Mouse (Mus musculus) olfactory bulb, adult 2 months (tissue): ENCODE results near the gene Gpatch8. TPM values are rescaled to one million over a fixed set of nuclear protein-coding genes. Genes with fewer than 3 reads are reported as not detected.

Source experiments
- H3K27ac ChIP-seq: fragments of 200-500 bp; 2 replicates; pipeline ENCODE4 v1.5.1; 2012; ENCODE audit warnings: low read depth, low read length; ENCODE audit not compliant: insufficient read depth
- H3K4me1 ChIP-seq: fragments of 200-500 bp; 2 replicates; pipeline ENCODE4 v1.6.1; 2012; ENCODE audit warnings: low read length; ENCODE audit not compliant: control insufficient read depth, insufficient read depth
- H3K4me3 ChIP-seq: fragments of 200-500 bp; 2 replicates; pipeline ENCODE4 v1.5.1; 2012; ENCODE audit warnings: mild to moderate bottlenecking, low read depth, low read length, moderate library complexity; ENCODE audit not compliant: insufficient read depth
- CTCF ChIP-seq: fragments of 200-500 bp; IDR thresholded peaks from 2 replicates; pipeline ENCODE4 v1.5.1; 2012; ENCODE audit warnings: low read depth, mild to moderate bottlenecking, low read length, moderate library complexity; ENCODE audit not compliant: insufficient read depth
- POLR2A ChIP-seq: fragments of 200-500 bp; IDR thresholded peaks from 2 replicates; pipeline ENCODE4 v1.6.1; 2012; ENCODE audit warnings: mild to moderate bottlenecking, low read depth, low read length, moderate library complexity; ENCODE audit not compliant: insufficient read depth
- WGBS: fragments of 180-500 bp; shearing (Covaris S2); methylation state at CpG from one replicate; pipeline ENCODE4 v1.1.7; 2018; 5-methylcytosine and 5-hydroxymethylcytosine counted together
- polyA plus RNA-seq: library from polyadenylated mRNA; stranded (reverse); fragments of >200 nt; gene quantifications from 2 replicates; pipeline ENCODE4 v1.2.4, GENCODE M21; 2012; ENCODE audit warnings: low replicate concordance; ENCODE audit not compliant: missing spikeins, insufficient read depth, insufficient read length

The Gpatch8 gene
- polyA plus RNA-seq, 1 experiment = 138 TPM

GRCm38 (mm10) chr11:102586445-102587130, 30.4 kb upstream of the Gpatch8 start:
- Histone ChIP-seq H3K4me3 (no peak overlapping the region), H3K4me1 (0 out of 2 replicates have a peak, but pooled peaks cover 5% of the 10 kb centered on the region), H3K27ac (no peak overlapping the region)
- TF ChIP-seq POLR2A (no peak), CTCF (no peak)
- 92% methylated on average over 4 of the region's 4 CpGs for WGBS

GRCm38 (mm10) chr11:102582736-102583135, 26.5 kb upstream of the Gpatch8 start:
- 61% methylated on average over 5 of the region's 5 CpGs for WGBS
- Histone ChIP-seq H3K27ac (no peak overlapping the region), H3K4me3 (no peak overlapping the region), H3K4me1 (peaks cover 19% of the 10 kb centered on the region)
- no peak for TF ChIP-seq POLR2A
- TF ChIP-seq CTCF = no peak

- no peak for TF ChIP-seq CTCF
- no peak for TF ChIP-seq POLR2A
- H3K27ac ChIP-seq = no peak overlapping the region
- H3K4me3 ChIP-seq = no peak overlapping the region
- WGBS = 57% methylated on average over 13 of the region's 13 CpGs
- H3K4me1 ChIP-seq = peaks cover 19% of the 10 kb centered on the region
Observed at GRCm38 (mm10) chr11:102582016-102582610, 25.9 kb upstream of the Gpatch8 start.

GRCm38 (mm10) chr11:102581281-102582015, 25.3 kb upstream of the Gpatch8 start:
- no peak for TF ChIP-seq POLR2A
- peaks cover 19% of the 10 kb centered on the region for H3K4me1 ChIP-seq
- WGBS = 54% methylated on average over 11 of the region's 11 CpGs
- H3K4me3 ChIP-seq = no peak overlapping the region
- no peak overlapping the region for H3K27ac ChIP-seq

GRCm38 (mm10) chr11:102580034-102580330, 23.8 kb upstream of the Gpatch8 start:
- WGBS = 71% methylated on average over 3 of the region's 3 CpGs
- TF ChIP-seq POLR2A = no peak
- TF ChIP-seq CTCF = no peak
- H3K4me1 ChIP-seq = peaks cover 19% of the 10 kb centered on the region
- no peak overlapping the region for H3K27ac ChIP-seq
- no peak overlapping the region for H3K4me3 ChIP-seq

- 20% methylated on average over 23 of the region's 23 CpGs for WGBS
- Histone ChIP-seq H3K27ac (0 out of 2 replicates have a peak within 1 kb of the TSS, but pooled peaks have one; percentile 45), H3K4me3 (peak within 1 kb of the TSS; percentile 12; the same call in 1 of the 2 replicates), H3K4me1 (peaks cover 19% of the 10 kb centered on the region)
- TF ChIP-seq CTCF (no peak), POLR2A (no peak)
Observed at GRCm38 (mm10) chr11:102579165-102580033, 23.2 kb upstream of the Gpatch8 start, which contains the start of gene Gm11627. TSS of gene Gm11627 (minus strand) at chr11:102579461.

- no peak overlapping the region for H3K27ac ChIP-seq
- TF ChIP-seq CTCF (peak; percentile 92), POLR2A (no peak)
- peak overlapping the region; percentile 9; the same call in 1 of the 2 replicates for H3K4me3 ChIP-seq
- H3K4me1 ChIP-seq = peaks cover 19% of the 10 kb centered on the region
- 6% methylated on average over 27 of the region's 27 CpGs for WGBS
Observed at GRCm38 (mm10) chr11:102578341-102579118, 22.3 kb upstream of the Gpatch8 start.
